Mouse (Mus musculus): ENCODE measurements around the gene Car11. TPM values are rescaled to one million over a fixed set of nuclear protein-coding genes. Genes with fewer than 3 reads are reported as not detected.

Car11 gene
- polyA plus RNA-seq, 1 experiment from 2014 or later: 9.8 TPM

Other genes with a start within 250 kb of the Car11 start
- gene Ftl1, start 240.0 kb upstream of the Car11 start, polyA plus RNA-seq (2015; fragmentation: Nextera tagmentation; extraction: Ambion mirVana): 4,462 and 4,467 TPM in 2 replicates
- gene Bax, start 232.9 kb upstream of the Car11 start, polyA plus RNA-seq (2015; fragmentation: Nextera tagmentation; extraction: Ambion mirVana): 116 and 142 TPM in 2 replicates
- 1.4 and 1.5 TPM in 2 replicates for gene Tulp2, start 218.0 kb upstream of the Car11 start, polyA plus RNA-seq (2015; fragmentation: Nextera tagmentation; extraction: Ambion mirVana)
- gene Gm45808, start 213.0 kb upstream of the Car11 start, polyA plus RNA-seq (2015; fragmentation: Nextera tagmentation; extraction: Ambion mirVana): not detected in 2 replicates
- gene Dhdh, start 211.0 kb upstream of the Car11 start, polyA plus RNA-seq (2015; fragmentation: Nextera tagmentation; extraction: Ambion mirVana): 2.0 and 2.2 TPM in 2 replicates
- 229 and 262 TPM in 2 replicates for gene Nucb1, start 189.4 kb upstream of the Car11 start, polyA plus RNA-seq (2015; fragmentation: Nextera tagmentation; extraction: Ambion mirVana)
- 25.5 and 31.2 TPM in 2 replicates for gene Ppp1r15a, start 173.6 kb upstream of the Car11 start, polyA plus RNA-seq (2015; fragmentation: Nextera tagmentation; extraction: Ambion mirVana)
- gene Plekha4, start 173.5 kb upstream of the Car11 start, polyA plus RNA-seq (2015; fragmentation: Nextera tagmentation; extraction: Ambion mirVana): 2.7 and 3.9 TPM in 2 replicates
- 2.9 and 4.8 TPM in 2 replicates for gene Hsd17b14, start 144.9 kb upstream of the Car11 start, polyA plus RNA-seq (2015; fragmentation: Nextera tagmentation; extraction: Ambion mirVana)
- gene Bcat2, start 129.7 kb upstream of the Car11 start, polyA plus RNA-seq (2015; fragmentation: Nextera tagmentation; extraction: Ambion mirVana): 95.7 and 109 TPM in 2 replicates
- gene Fgf21, start 84.4 kb upstream of the Car11 start, polyA plus RNA-seq (2015; fragmentation: Nextera tagmentation; extraction: Ambion mirVana): 0.28 and 0.32 TPM in 2 replicates
- gene Fut1, start 82.6 kb upstream of the Car11 start, polyA plus RNA-seq (2015; fragmentation: Nextera tagmentation; extraction: Ambion mirVana): 1.2 and 1.5 TPM in 2 replicates
- gene Izumo1, start 78.0 kb upstream of the Car11 start, polyA plus RNA-seq (2015; fragmentation: Nextera tagmentation; extraction: Ambion mirVana): 0.15 TPM in 1 of 2 replicates, not detected in the other
- gene Rasip1, start 72.4 kb upstream of the Car11 start, polyA plus RNA-seq (2015; fragmentation: Nextera tagmentation; extraction: Ambion mirVana): 3.3 and 4.4 TPM in 2 replicates
- 10.9 and 14.2 TPM in 2 replicates for gene Mamstr, start 59.9 kb upstream of the Car11 start, polyA plus RNA-seq (2015; fragmentation: Nextera tagmentation; extraction: Ambion mirVana)
- gene Fut2, start 33.4 kb upstream of the Car11 start, polyA plus RNA-seq (2015; fragmentation: Nextera tagmentation; extraction: Ambion mirVana): 13.8 and 18.8 TPM in 2 replicates
- gene Ntn5, start 15.8 kb upstream of the Car11 start, polyA plus RNA-seq (2015; fragmentation: Nextera tagmentation; extraction: Ambion mirVana): 0.55 and 1.2 TPM in 2 replicates
- gene Sec1, start 5.4 kb upstream of the Car11 start, polyA plus RNA-seq (2015; fragmentation: Nextera tagmentation; extraction: Ambion mirVana): 2.9 and 3.4 TPM in 2 replicates
- 2.7 and 2.9 TPM in 2 replicates for gene Dbp, start 5.2 kb downstream of the Car11 start, polyA plus RNA-seq (2015; fragmentation: Nextera tagmentation; extraction: Ambion mirVana)
- 915 and 1,024 TPM in 2 replicates for gene Rpl18, start 15.6 kb downstream of the Car11 start, polyA plus RNA-seq (2015; fragmentation: Nextera tagmentation; extraction: Ambion mirVana)
- 38.9 and 45.9 TPM in 2 replicates for gene Sphk2, start 18.2 kb downstream of the Car11 start, polyA plus RNA-seq (2015; fragmentation: Nextera tagmentation; extraction: Ambion mirVana)
- gene Fam83e, start 21.4 kb downstream of the Car11 start, polyA plus RNA-seq (2015; fragmentation: Nextera tagmentation; extraction: Ambion mirVana): 16.0 and 24.7 TPM in 2 replicates
- gene Spaca4, start 26.0 kb downstream of the Car11 start, polyA plus RNA-seq (2015; fragmentation: Nextera tagmentation; extraction: Ambion mirVana): 0.79 and 2.2 TPM in 2 replicates
- gene Lmtk3, start 83.9 kb downstream of the Car11 start, polyA plus RNA-seq (2015; fragmentation: Nextera tagmentation; extraction: Ambion mirVana): 0.53 and 0.99 TPM in 2 replicates
- gene Sult2b1, start 84.8 kb downstream of the Car11 start, polyA plus RNA-seq (2015; fragmentation: Nextera tagmentation; extraction: Ambion mirVana): 32.7 and 46.5 TPM in 2 replicates
- gene Cyth2, start 114.7 kb downstream of the Car11 start, polyA plus RNA-seq (2015; fragmentation: Nextera tagmentation; extraction: Ambion mirVana): 75.6 and 82.6 TPM in 2 replicates
- 0.91 and 0.98 TPM in 2 replicates for gene Kcnj14, start 124.9 kb downstream of the Car11 start, polyA plus RNA-seq (2015; fragmentation: Nextera tagmentation; extraction: Ambion mirVana)
- gene Grwd1, start 131.1 kb downstream of the Car11 start, polyA plus RNA-seq (2015; fragmentation: Nextera tagmentation; extraction: Ambion mirVana): 50.3 and 53.7 TPM in 2 replicates
- gene Kdelr1, start 172.9 kb downstream of the Car11 start, polyA plus RNA-seq (2015; fragmentation: Nextera tagmentation; extraction: Ambion mirVana): 76.7 and 87.0 TPM in 2 replicates
- 0.23 and 0.40 TPM in 2 replicates for gene Grin2d, start 178.5 kb downstream of the Car11 start, polyA plus RNA-seq (2015; fragmentation: Nextera tagmentation; extraction: Ambion mirVana)
- gene Syngr4, start 196.9 kb downstream of the Car11 start, polyA plus RNA-seq (2015; fragmentation: Nextera tagmentation; extraction: Ambion mirVana): 0.49 and 1.2 TPM in 2 replicates
- gene Tmem143, start 197.1 kb downstream of the Car11 start, polyA plus RNA-seq (2015; fragmentation: Nextera tagmentation; extraction: Ambion mirVana): 4.2 and 6.0 TPM in 2 replicates
- 197 and 224 TPM in 2 replicates for gene Emp3, start 221.6 kb downstream of the Car11 start, polyA plus RNA-seq (2015; fragmentation: Nextera tagmentation; extraction: Ambion mirVana)
- gene Ccdc114, start 224.2 kb downstream of the Car11 start, polyA plus RNA-seq (2015; fragmentation: Nextera tagmentation; extraction: Ambion mirVana): 4.1 and 5.1 TPM in 2 replicates